Mouse (Mus musculus) stomach, postnatal 0 days (tissue): ENCODE data around the gene Nprl2. TPM values are rescaled to one million over a fixed set of nuclear protein-coding genes. Genes with fewer than 3 reads are reported as not detected.

Experiments used
- ATAC-seq: fragments of 200-750 bp; cut with Nextera tagmentation; 2 replicates; pipeline ENCODE4 v1.8.0; 2017; ENCODE audit not compliant: low FRiP score, low TSS enrichment
- DNase-seq: peaks from one replicate; pipeline ENCODE4 v3.0.0-alpha.2; 2016; ENCODE audit warnings: low spot score
- H3K27ac ChIP-seq: fragments of 300-500 bp; sonication (generic); replicated peaks from 2 replicates; pipeline ENCODE4 v1.5.1; 2014; ENCODE audit warnings: mild to moderate bottlenecking, control low read depth
- H3K27me3 ChIP-seq: fragments of 300-500 bp; sonication (generic); 2 replicates; pipeline ENCODE4 v1.6.1; 2014; ENCODE audit warnings: low read length; ENCODE audit not compliant: control insufficient read depth, insufficient read depth
- H3K36me3 ChIP-seq: fragments of 300-500 bp; sonication (generic); 2 replicates; pipeline ENCODE4 v1.6.1; 2014; ENCODE audit warnings: low read length, mixed read lengths; ENCODE audit not compliant: control insufficient read depth, insufficient read depth
- H3K4me1 ChIP-seq: fragments of 300-500 bp; sonication (generic); replicated peaks from 2 replicates; pipeline ENCODE4 v1.6.1; 2014; ENCODE audit warnings: antibody characterized with exemption; ENCODE audit not compliant: control insufficient read depth, insufficient read depth
- H3K4me2 ChIP-seq: fragments of 300-500 bp; sonication (generic); replicated peaks from 2 replicates; pipeline ENCODE4 v1.6.1; 2014; ENCODE audit warnings: low read depth, mild to moderate bottlenecking, control low read depth, moderate library complexity
- H3K4me3 ChIP-seq: fragments of 300-500 bp; sonication (generic); 2 replicates; pipeline ENCODE4 v1.5.1; 2014; ENCODE audit warnings: low read depth, low read length, control low read depth
- H3K9ac ChIP-seq: fragments of 300-500 bp; sonication (generic); 2 replicates; pipeline ENCODE4 v1.6.1; 2014; ENCODE audit warnings: mild to moderate bottlenecking, low read length, control low read depth, mixed read lengths
- H3K9me3 ChIP-seq: fragments of 300-500 bp; sonication (generic); 2 replicates; pipeline ENCODE4 v1.6.1; 2016; ENCODE audit warnings: low read length; ENCODE audit not compliant: control insufficient read depth
- CTCF ChIP-seq: IDR thresholded peaks from 2 replicates; pipeline ENCODE4 v1.5.1; 2016; ENCODE audit warnings: antibody characterized with exemption, low read depth, mild to moderate bottlenecking, moderate library complexity
- EP300 ChIP-seq: optimal IDR thresholded peaks from 2 replicates; pipeline ENCODE3; 2016; ENCODE audit warnings: antibody characterized with exemption
- WGBS: fragments of 180-500 bp; shearing (Covaris S2); extraction: QIAGEN DNeasy Blood & Tissue Kit; methylation state at CpG from one replicate; pipeline ENCODE4 v1.1.7; 2014; 5-methylcytosine and 5-hydroxymethylcytosine counted together
- polyA plus RNA-seq: library from polyadenylated mRNA; unstranded; fragments of >200 nt; fragmentation: Nextera tagmentation; extraction: Ambion mirVana; gene quantifications from 2 replicates; pipeline ENCODE4 v1.2.1, GENCODE M21; 2015

The Nprl2 gene
- polyA plus RNA-seq, 1 experiment from 2014 or later, result 24.9 TPM

GRCm38 (mm10) chr9:107552690-107553393 lies 10.8 kb downstream of the Nprl2 start:
- H3K27ac ChIP-seq, result peak overlapping the region; percentile 69; the same call in 1 of the 2 replicates
- no peak for DNase-seq
- no peak for ATAC-seq
- no peak overlapping the region for H3K4me3 ChIP-seq
- TF ChIP-seq CTCF (no peak), EP300 (no peak)
- H3K27me3 ChIP-seq, result no peaks in the 10 kb centered on the region
- peaks cover 22% of the 10 kb centered on the region for H3K4me1 ChIP-seq
- H3K9ac ChIP-seq, result no peak overlapping the region
- no peaks in the 10 kb centered on the region for H3K9me3 ChIP-seq
- H3K36me3 ChIP-seq, result peaks cover 7% of the 10 kb centered on the region
- WGBS, result 73% methylated on average over 5 of the region's 5 CpGs
- peak overlapping the region; percentile 78; the same call in 1 of the 2 replicates for H3K4me2 ChIP-seq

DNA sequence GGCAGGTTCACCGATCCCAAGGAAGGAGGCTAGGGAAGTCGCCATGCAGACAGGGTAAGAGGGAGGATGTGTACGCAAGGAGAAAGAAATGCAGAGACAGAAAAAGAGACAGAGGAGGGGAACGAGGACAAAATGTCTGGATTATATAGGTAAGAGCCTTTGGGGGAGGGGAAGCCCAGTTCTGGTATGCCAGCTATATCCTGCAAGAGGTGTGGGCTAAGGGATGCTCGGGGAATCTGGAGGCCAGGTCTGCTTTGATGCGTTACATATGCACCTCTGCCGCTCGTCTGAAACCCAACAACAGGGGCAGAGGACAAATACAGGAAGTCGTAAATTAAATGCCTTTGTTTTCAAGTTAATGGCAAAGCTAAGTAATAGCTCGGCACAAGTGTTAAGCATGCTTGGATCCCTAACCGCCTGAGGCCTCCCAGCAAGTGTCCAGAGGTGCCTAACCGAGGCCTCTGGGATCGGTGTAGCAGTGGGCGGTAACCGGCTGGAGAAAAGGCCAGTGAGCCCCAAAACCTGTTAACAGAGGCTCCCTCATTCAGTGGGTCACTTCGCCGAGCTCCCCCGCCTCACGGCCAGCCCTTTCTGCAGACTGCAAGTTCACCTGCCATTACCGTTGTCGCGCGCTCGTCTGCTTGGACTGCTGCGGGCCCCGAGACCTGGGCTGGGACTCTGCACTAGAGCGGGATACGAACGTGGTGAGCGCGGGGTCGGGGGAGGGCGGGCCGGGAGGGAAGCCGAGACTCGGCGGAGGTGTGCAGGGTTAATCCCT lies 11.7 kb downstream of the Nprl2 start:
- TF ChIP-seq CTCF, result no peak
- no peak for TF ChIP-seq EP300
- peaks cover 16% of the 10 kb centered on the region for H3K36me3 ChIP-seq
- H3K9me3 ChIP-seq, result no peaks in the 10 kb centered on the region
- peak overlapping the region; percentile 58 for H3K9ac ChIP-seq
- peak overlapping the region; percentile 78 for H3K27ac ChIP-seq
- peak overlapping the region; percentile 83 for H3K4me2 ChIP-seq
- H3K4me1 ChIP-seq, result peaks cover 22% of the 10 kb centered on the region
- ATAC-seq (peak; percentile 33; the same call in 1 of the 2 replicates), DNase-seq (no peak)
- WGBS, result 7% methylated on average over 37 of the region's 37 CpGs
- H3K27me3 ChIP-seq, result no peaks in the 10 kb centered on the region
- peak overlapping the region; percentile 69 for H3K4me3 ChIP-seq

DNA sequence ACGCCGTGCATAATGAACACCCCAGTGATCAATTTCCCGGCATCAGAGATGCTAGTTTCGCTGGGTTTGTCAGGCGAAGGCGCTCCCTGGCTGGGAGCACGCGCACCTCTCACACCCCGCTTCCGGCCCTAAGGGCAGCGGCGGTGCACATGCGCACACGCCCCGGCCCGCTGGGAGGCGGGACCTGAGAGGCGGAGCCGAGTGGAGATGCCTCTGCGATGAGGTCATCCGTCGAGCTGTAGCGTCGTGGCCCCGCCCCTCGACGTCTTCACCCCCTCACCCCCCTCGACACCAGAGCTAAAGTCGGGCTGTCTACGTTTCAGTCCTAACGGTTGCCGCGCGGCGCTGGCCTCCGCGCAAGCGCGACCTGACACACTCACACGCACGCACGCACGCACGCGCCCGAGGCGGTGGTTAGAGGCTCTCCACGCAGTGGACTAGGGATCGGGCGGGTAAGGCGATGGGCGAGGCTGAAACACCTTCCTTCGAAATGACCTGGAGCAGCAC lies 12.3 kb downstream of the Nprl2 start:
- TF ChIP-seq CTCF (no peak; the same call in 1 of the 2 replicates), EP300 (no peak)
- H3K4me2 ChIP-seq, result peak overlapping the region; percentile 83
- peak; percentile 98 for DNase-seq
- peak overlapping the region; percentile 97 for H3K27ac ChIP-seq
- WGBS, result under 1% methylated on average over 45 of the region's 53 CpGs
- H3K27me3 ChIP-seq, result no peaks in the 10 kb centered on the region
- H3K4me3 ChIP-seq, result peak overlapping the region; percentile 69
- peak; percentile 91 for ATAC-seq
- H3K9ac ChIP-seq, result peak overlapping the region; percentile 85
- H3K9me3 ChIP-seq, result no peaks in the 10 kb centered on the region
- peaks cover 22% of the 10 kb centered on the region for H3K4me1 ChIP-seq
- peaks cover 22% of the 10 kb centered on the region for H3K36me3 ChIP-seq

DNA sequence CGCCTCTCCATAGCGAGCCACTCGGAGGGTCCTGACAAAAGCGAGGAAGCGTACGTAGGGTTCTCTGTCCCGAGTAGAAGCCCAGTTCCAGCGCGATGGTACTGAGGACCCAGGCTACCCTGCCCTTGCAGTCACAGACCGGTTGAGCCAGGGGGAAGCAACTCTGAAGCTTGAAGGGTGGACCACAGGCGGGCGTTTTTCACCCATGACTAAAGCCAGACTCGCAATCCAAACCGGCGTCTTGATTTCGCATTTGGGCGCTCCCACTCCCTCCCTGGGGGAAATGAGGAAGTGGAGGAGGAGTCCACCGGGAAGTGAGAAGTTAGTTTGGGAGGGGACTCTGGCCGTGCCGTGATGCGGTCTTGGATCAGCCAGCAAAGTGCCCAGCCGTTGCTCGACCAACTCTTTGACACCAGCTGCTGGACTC lies 13.0 kb downstream of the Nprl2 start:
- Histone ChIP-seq H3K4me2 (peak overlapping the region; percentile 83), H3K9me3 (no peaks in the 10 kb centered on the region), H3K27me3 (no peaks in the 10 kb centered on the region), H3K4me1 (peaks cover 22% of the 10 kb centered on the region), H3K9ac (peak overlapping the region; percentile 85), H3K4me3 (peak overlapping the region; percentile 69), H3K27ac (peak overlapping the region; percentile 97), H3K36me3 (peaks cover 25% of the 10 kb centered on the region)
- TF ChIP-seq CTCF (no peak; the same call in 1 of the 2 replicates), EP300 (no peak)
- DNase-seq, result peak; percentile 72
- ATAC-seq, result peak; percentile 9
- under 1% methylated on average over 23 of the region's 23 CpGs for WGBS

DNA sequence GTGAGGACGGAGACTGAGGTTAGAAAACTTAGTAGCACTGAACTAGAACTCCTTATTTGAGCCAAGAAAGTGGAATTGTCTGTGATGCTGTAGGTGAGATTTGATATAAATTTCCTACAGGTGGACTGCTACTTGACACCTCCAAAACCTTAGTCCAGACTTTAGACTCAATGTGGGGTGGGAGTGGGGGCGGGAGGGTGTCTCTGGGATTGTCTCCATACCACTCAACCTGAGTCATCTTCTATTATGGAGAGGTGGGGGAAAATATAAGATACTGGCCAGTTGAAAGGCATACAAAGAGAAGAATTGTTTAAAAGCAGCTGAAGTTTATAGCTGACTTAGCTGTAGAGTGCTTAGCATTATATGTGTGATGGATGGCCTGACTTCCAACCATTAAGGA lies 13.7 kb downstream of the Nprl2 start:
- ATAC-seq (no peak), DNase-seq (no peak)
- H3K36me3 ChIP-seq, result peaks cover 25% of the 10 kb centered on the region
- WGBS, result 25% methylated on average over 2 of the region's 2 CpGs
- peak overlapping the region; percentile 85 for H3K9ac ChIP-seq
- H3K4me1 ChIP-seq, result peaks cover 21% of the 10 kb centered on the region
- TF ChIP-seq EP300 (no peak), CTCF (no peak)
- no peaks in the 10 kb centered on the region for H3K9me3 ChIP-seq
- peak overlapping the region; percentile 83 for H3K4me2 ChIP-seq
- no peaks in the 10 kb centered on the region for H3K27me3 ChIP-seq
- H3K27ac ChIP-seq, result peak overlapping the region; percentile 97
- H3K4me3 ChIP-seq, result peak overlapping the region; percentile 69
